ENCODE assay signal across 10 mouse cellular contexts in the genomic region with DNA sequence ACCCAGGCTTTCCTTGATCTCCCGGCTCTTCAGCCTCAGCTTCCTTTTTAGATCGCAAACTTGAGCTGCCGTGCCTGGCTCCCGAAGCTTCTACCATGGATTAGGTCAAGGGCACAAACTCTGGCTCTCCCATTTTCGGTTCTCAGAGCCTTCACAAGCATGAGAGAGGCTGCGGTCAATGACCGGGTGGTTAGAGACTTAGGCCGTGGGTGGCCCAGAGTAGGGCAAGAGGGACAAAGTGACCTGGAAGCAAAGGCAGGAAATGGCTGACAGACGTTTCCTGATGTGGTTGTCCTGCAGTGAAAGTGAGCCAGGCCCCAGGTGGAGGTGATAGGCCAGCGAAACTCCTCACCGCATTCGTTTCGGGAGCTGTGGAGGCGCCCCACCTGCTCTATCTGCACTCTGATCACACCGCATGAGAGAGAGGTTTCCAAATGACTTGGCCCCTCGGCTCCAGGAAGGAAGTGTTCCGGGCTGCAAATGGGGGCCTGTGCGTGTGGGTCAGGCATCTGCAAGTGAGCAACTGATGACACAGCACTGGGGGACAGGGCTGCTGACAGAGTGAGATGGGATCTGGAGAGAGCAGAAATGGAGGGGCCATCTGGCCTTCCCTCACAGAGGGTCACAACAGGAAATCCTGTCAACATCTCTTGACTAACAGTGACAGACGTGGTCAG. TPM values are rescaled to one million over a fixed set of nuclear protein-coding genes. Genes with fewer than 3 reads are reported as not detected.
DNase-seq lines count a peak whose midpoint lies in the region; ATAC-seq and TF ChIP-seq lines count a peak whose summit lies in the region.
"Had no signal": no experiment of that assay in that cellular context is flagged by ENCODE, and none has a peak within 500 bp of the region (broad histone marks: within the 10 kb centered on the region; RNA-seq: fewer than 3 reads in every experiment).

No protein-coding gene starts in this region.

- peak overlapping the region; percentile 15; the same call in 1 of the 2 replicates for H3K9ac ChIP-seq in liver, embryonic 13.5 days

- 0 out of 2 replicates have a peak, but pooled peaks cover 3% of the 10 kb centered on the region for H3K4me1 ChIP-seq in brown adipose tissue, adult 24 weeks (ENCODE audit: control insufficient read depth, insufficient read depth, insufficient read length, low read length)
- H3K4me1 ChIP-seq in liver, embryonic 13.5 days (replicated peaks) = peaks cover 11% of the 10 kb centered on the region

- WGBS in liver, embryonic 13.5 days (ENCODE audit: insufficient replicate concordance) = 13% methylated on average over 19 of the region's 19 CpGs

- peak; percentile 19 to 29 for DNase-seq in kidney, postnatal 4 days
- DNase-seq in kidney, postnatal 25 days = no peak
- no peak for DNase-seq in liver, embryonic 13.5 days
- peak; percentile 66 for DNase-seq in thymus, postnatal 0 days (ENCODE audit: low spot score)
- DNase-seq in gastrocnemius, adult 8-10 months (ENCODE audit: low spot score in 2 of 2) = no peak
- DNase-seq in urinary bladder, adult 2 months (ENCODE audit: low spot score) = no peak
- no peak for DNase-seq in layer of hippocampus, adult 2 months (ENCODE audit: low spot score in 2 of 2)
- DNase-seq: gastrocnemius, adult 2 months had no signal

- H3K36me3 ChIP-seq in liver, embryonic 13.5 days = no peaks in the 10 kb centered on the region

- ATAC-seq in liver, embryonic 13.5 days (ENCODE audit: low read depth) = peak; percentile 31; the same call in 1 of the 2 replicates

- peak overlapping the region; percentile 11; the same call in 1 of the 2 replicates for H3K27ac ChIP-seq in brown adipose tissue, adult 24 weeks (replicated peaks; ENCODE audit: low read depth, low read length)
- H3K27ac ChIP-seq in liver, embryonic 13.5 days = peak overlapping the region; percentile 61
- no peak overlapping the region for H3K27ac ChIP-seq in layer of hippocampus, adult 2 months
- H3K27ac ChIP-seq: gastrocnemius, adult 2 months had no signal

- H3K4me3 ChIP-seq in brown adipose tissue, adult 24 weeks (ENCODE audit: insufficient read depth, low read depth, low read length) = peak overlapping the region; percentile 12; the same call in 1 of the 2 replicates
- H3K4me3 ChIP-seq in liver, embryonic 13.5 days (replicated peaks) = no peak overlapping the region; the same call in 1 of the 2 replicates
- no peak overlapping the region for H3K4me3 ChIP-seq in layer of hippocampus, adult 2 months
- H3K4me3 ChIP-seq: gastrocnemius, adult 2 months had no signal

- peak overlapping the region; percentile 40 for H3K4me2 ChIP-seq in liver, embryonic 13.5 days

- TF ChIP-seq CTCF in layer of hippocampus, adult 2 months (conservative IDR thresholded peaks at IDR 0.05) = no peak

- peaks cover 9% of the 10 kb centered on the region; the same call in 1 of the 2 replicates for H3K27me3 ChIP-seq in liver, embryonic 13.5 days

- H3K9me3 ChIP-seq in liver, embryonic 13.5 days (replicated peaks) = no peaks in the 10 kb centered on the region

RNA-seq across cellular contexts. Expression of gene Cxcr5, which starts 23.9 kb away (rescaled TPM):
- polyA plus RNA-seq in brown adipose tissue, adult 24 weeks (2012; ENCODE audit: insufficient read depth, insufficient read length, missing spikeins) = not detected in 2 replicates
- polyA plus RNA-seq in liver, embryonic 13.5 days (2015; fragmentation: Nextera tagmentation; extraction: Ambion mirVana) = 0.09 TPM in 1 of 2 replicates, not detected in the other
- polyA plus RNA-seq in thymus, postnatal 0 days (2015; fragmentation: Nextera tagmentation; extraction: Ambion mirVana) = 1.4 and 1.5 TPM in 2 replicates
- total RNA-seq in gastrocnemius, adult 8-10 months (2022) = not detected
- polyA plus RNA-seq in urinary bladder, adult 2 months (2012; rRNA removed) = 0.11 and 0.16 TPM in 2 replicates
- not detected for total RNA-seq in layer of hippocampus, adult 2 months (2021)
- total RNA-seq: gastrocnemius, adult 2 months; layer of hippocampus, adult 8-10 months had no signal

RNA-seq across cellular contexts. Expression of gene Bcl9l, which starts 55.1 kb away (rescaled TPM):
- polyA plus RNA-seq in brown adipose tissue, adult 24 weeks (2012; ENCODE audit: insufficient read depth, insufficient read length, missing spikeins) = 19.2 and 24.4 TPM in 2 replicates
- polyA plus RNA-seq in liver, embryonic 13.5 days (2015; fragmentation: Nextera tagmentation; extraction: Ambion mirVana) = 1.0 and 1.5 TPM in 2 replicates
- polyA plus RNA-seq in thymus, postnatal 0 days (2015; fragmentation: Nextera tagmentation; extraction: Ambion mirVana) = 3.2 and 4.4 TPM in 2 replicates
- 10 to 100 TPM; 36.4 to 43.8 (median 41.7) TPM for total RNA-seq in gastrocnemius, adult 8-10 months (2022)
- 11.1 and 29.7 TPM in 2 replicates for polyA plus RNA-seq in urinary bladder, adult 2 months (2012; rRNA removed)
- 10 to 100 TPM; 68.4 to 76.9 TPM for total RNA-seq in layer of hippocampus, adult 2 months (2021)

Comparison
In these comparisons a context has a peak if more than half of its experiments do, and no peak if none do; other contexts are left out.
1. DNase-seq: peak in kidney, postnatal 4 days (2 of 2) and thymus, postnatal 0 days (single experiment); none in kidney, postnatal 25 days (0 of 2), liver, embryonic 13.5 days (single experiment), gastrocnemius, adult 8-10 months (0 of 2), urinary bladder, adult 2 months (single experiment) and layer of hippocampus, adult 2 months (0 of 2).